Mouse (Mus musculus) lung, adult 2 months (tissue): ENCODE measurements at regions not wholly inside any gene's neighbourhood (a gene's known extent, or its start where the extent isn't known, plus 50 kb on each side); places are given as distances from the start of the nearest gene placed in this dataset.

Source experiments
- CTCF ChIP-seq: fragments of 200-500 bp; IDR thresholded peaks from 2 replicates; pipeline ENCODE4 v1.5.1; 2011; ENCODE audit warnings: mild to moderate bottlenecking, low read length, control low read depth; ENCODE audit not compliant: insufficient read depth
- POLR2A ChIP-seq: fragments of 200-500 bp; IDR thresholded peaks from 2 replicates; pipeline ENCODE4 v1.6.1; 2011; ENCODE audit warnings: low read depth, mild to moderate bottlenecking, control low read depth, low read length, borderline replicate concordance; ENCODE audit errors: extremely low read depth

DNA sequence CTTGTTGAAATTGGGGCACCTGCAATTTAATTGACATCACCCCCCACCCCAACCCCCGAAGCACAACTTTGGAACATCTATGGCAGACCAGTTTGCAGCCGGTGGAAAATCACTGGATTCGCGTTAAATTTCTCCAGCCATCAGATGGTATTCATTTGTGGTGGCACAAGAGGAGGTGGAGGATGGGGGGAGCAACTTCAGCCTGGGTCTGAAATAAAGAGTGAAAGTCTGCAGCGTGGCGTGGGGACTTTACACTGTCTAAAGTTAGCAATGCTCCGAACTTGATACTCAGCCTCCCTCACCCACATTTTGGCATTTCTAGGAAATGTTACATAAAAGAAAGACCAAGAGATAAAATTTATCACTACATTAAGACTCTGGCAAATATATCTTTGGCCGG, 381.8 kb upstream of the Nr2f2 start:
- TF ChIP-seq CTCF: no peak
- no peak for TF ChIP-seq POLR2A
